Mouse (Mus musculus): ENCODE measurements at regions not wholly inside any gene's neighbourhood (a gene's known extent, or its start where the extent isn't known, plus 50 kb on each side); places are given as distances from the start of the nearest gene placed in this dataset.
A peak's percentile ranks its signal among the peaks of the same experiment; 100 is the strongest.
"Not testable (repeated sequence)": the region's sequence is repeated elsewhere in the genome, so short reads cannot be mapped to it uniquely, and the experiment has no call there.

GRCm38 (mm10) chr4:89527326-89527725 is 151.9 kb upstream of the Dmrta1 start:
- H3K4me3 ChIP-seq (replicated peaks in 1 of 3; ENCODE audit: low read depth in 2 of 3, low read length in 2 of 3, poor library complexity in 1 of 3), result no peak overlapping the region
- H3K79me2 ChIP-seq (replicated peaks; ENCODE audit: control insufficient read depth, extremely low read depth, insufficient read depth, poor library complexity, severe bottlenecking), result no peaks in the 10 kb centered on the region
- in situ Hi-C loops (cut with MboI; ENCODE audit: low pct_ligation_motif_present, low pct_unique_long_range_greater_than_20kb, low sequenced_read_pairs), result loop anchor here (5.0 to 10.0 kb wide), 3 partner anchors 123 to 655 kb away; no protein-coding TSS in a partner anchor
- dilution Hi-C loops (cut with MboI; ENCODE audit: extremely low pct_ligation_motif_present, extremely low pct_unique_long_range_greater_than_20kb, low sequenced_read_pairs), result no loop called here
- H3K36me3 ChIP-seq (replicated peaks in 1 of 2; ENCODE audit: control insufficient read depth in 1 of 2, insufficient read depth in 1 of 2, low read length in 1 of 2), result no peaks in the 10 kb centered on the region
- DNase-seq (ENCODE audit: extremely low read depth), result no peak
- peak overlapping the region; percentile 60; the same call in 1 of the 2 replicates for H3K27ac ChIP-seq (ENCODE audit: insufficient read depth, low read depth)
- TF ChIP-seq CHD1 (IDR thresholded peaks at IDR 0.05; ENCODE audit: low read depth, low read length) (0 out of 2 replicates have a peak, but pooled peaks have one; percentile 12), IRF4 (IDR thresholded peaks at IDR 0.05; ENCODE audit: low read depth, low read length) (no peak)
- no peaks in the 10 kb centered on the region for H3K9me3 ChIP-seq (replicated peaks; ENCODE audit: low read length)
- H3K4me1 ChIP-seq (ENCODE audit: control insufficient read depth in 1 of 2, insufficient read depth in 2 of 2), result peaks cover 18 to 80% of the 10 kb centered on the region in 2 experiments
- H3K27me3 ChIP-seq (replicated peaks), result no peaks in the 10 kb centered on the region
- peak overlapping the region; percentile 25; the same call in 1 of the 2 replicates for H3K4me2 ChIP-seq (ENCODE audit: insufficient read depth, low read depth, poor library complexity, severe bottlenecking)
- H3K9ac ChIP-seq (ENCODE audit: insufficient read depth, low read depth), result peak overlapping the region; percentile 29; the same call in 1 of the 2 replicates

GRCm38 (mm10) chr4:89525525-89525924 is 153.7 kb upstream of the Dmrta1 start:
- H3K27ac ChIP-seq (ENCODE audit: insufficient read depth, low read depth), result peak overlapping the region; percentile 50; the same call in 1 of the 2 replicates
- in situ Hi-C loops (cut with MboI; ENCODE audit: low pct_ligation_motif_present, low pct_unique_long_range_greater_than_20kb, low sequenced_read_pairs), result loop anchor here (5.0 to 10.0 kb wide), 3 partner anchors 121 to 653 kb away; no protein-coding TSS in a partner anchor
- H3K79me2 ChIP-seq (replicated peaks; ENCODE audit: control insufficient read depth, extremely low read depth, insufficient read depth, poor library complexity, severe bottlenecking); dilution Hi-C loops (cut with MboI; ENCODE audit: extremely low pct_ligation_motif_present, extremely low pct_unique_long_range_greater_than_20kb, low sequenced_read_pairs); H3K27me3 ChIP-seq (replicated peaks); H3K4me3 ChIP-seq (replicated peaks in 1 of 3; ENCODE audit: low read depth in 2 of 3, low read length in 2 of 3, poor library complexity in 1 of 3); H3K36me3 ChIP-seq (replicated peaks in 1 of 2; ENCODE audit: control insufficient read depth in 1 of 2, insufficient read depth in 1 of 2, low read length in 1 of 2); DNase-seq (ENCODE audit: extremely low read depth); H3K9me3 ChIP-seq (replicated peaks; ENCODE audit: low read length): not testable (repeated sequence)
- H3K4me2 ChIP-seq (ENCODE audit: insufficient read depth, low read depth, poor library complexity, severe bottlenecking), result peak overlapping the region; percentile 55; the same call in 1 of the 2 replicates
- H3K4me1 ChIP-seq (ENCODE audit: control insufficient read depth in 1 of 2, insufficient read depth in 2 of 2), result peaks cover 14 to 72% of the 10 kb centered on the region in 2 experiments
- peak overlapping the region; percentile 7; the same call in 1 of the 2 replicates for H3K9ac ChIP-seq (ENCODE audit: insufficient read depth, low read depth)
- peak; percentile 97 for TF ChIP-seq TBP (conservative IDR thresholded peaks at IDR 0.05; ENCODE audit: low read depth, low read length)

- H3K9me3 ChIP-seq (replicated peaks; ENCODE audit: low read length), result no peaks in the 10 kb centered on the region
- peaks cover 14 to 66% of the 10 kb centered on the region in 2 experiments for H3K4me1 ChIP-seq (ENCODE audit: control insufficient read depth in 1 of 2, insufficient read depth in 2 of 2)
- H3K27me3 ChIP-seq (replicated peaks), result no peaks in the 10 kb centered on the region
- H3K9ac ChIP-seq (ENCODE audit: insufficient read depth, low read depth), result peak overlapping the region; percentile 92
- dilution Hi-C loops (cut with MboI; ENCODE audit: extremely low pct_ligation_motif_present, extremely low pct_unique_long_range_greater_than_20kb, low sequenced_read_pairs), result no loop called here
- no peaks in the 10 kb centered on the region for H3K79me2 ChIP-seq (replicated peaks; ENCODE audit: control insufficient read depth, extremely low read depth, insufficient read depth, poor library complexity, severe bottlenecking)
- H3K36me3 ChIP-seq (replicated peaks in 1 of 2; ENCODE audit: control insufficient read depth in 1 of 2, insufficient read depth in 1 of 2, low read length in 1 of 2), result no peaks in the 10 kb centered on the region
- peak overlapping the region; percentile 96 for H3K27ac ChIP-seq (ENCODE audit: insufficient read depth, low read depth)
- peak; percentile 98 for DNase-seq (ENCODE audit: extremely low read depth)
- H3K4me3 ChIP-seq (replicated peaks in 1 of 3; ENCODE audit: low read depth in 2 of 3, low read length in 2 of 3, poor library complexity in 1 of 3), result peak overlapping the region; percentile 50 to 55 (median 54)
- H3K4me2 ChIP-seq (ENCODE audit: insufficient read depth, low read depth, poor library complexity, severe bottlenecking), result peak overlapping the region; percentile 81
- in situ Hi-C loops (cut with MboI; ENCODE audit: low pct_ligation_motif_present, low pct_unique_long_range_greater_than_20kb, low sequenced_read_pairs), result loop anchor here (5.0 to 10.0 kb wide), 3 partner anchors 120 to 652 kb away; no protein-coding TSS in a partner anchor
- TF ChIP-seq JUND (conservative IDR thresholded peaks at IDR 0.05; ENCODE audit: low read depth, low read length) (peak; percentile 33; the same call in 1 of the 2 replicates), ZC3H11A (IDR thresholded peaks at IDR 0.05; ENCODE audit: low read depth, low read length) (peak; percentile 87), ETS1 (conservative IDR thresholded peaks at IDR 0.05; ENCODE audit: low read depth, low read length) (peak; percentile 82), MAX (IDR thresholded peaks at IDR 0.05; ENCODE audit: low read length) (peak; percentile 78; the same call in 1 of the 2 replicates), UBTF (IDR thresholded peaks at IDR 0.05; ENCODE audit: low read depth, low read length) (0 out of 2 replicates have a peak, but pooled peaks have one; percentile 64), PAX5 (IDR thresholded peaks at IDR 0.05; ENCODE audit: low read length) (no peak), MAFK (IDR thresholded peaks at IDR 0.05; ENCODE audit: insufficient replicate concordance, low read length) (peak; percentile 68; the same call in 1 of the 2 replicates), SMC3 (IDR thresholded peaks at IDR 0.05; ENCODE audit: low read depth, low read length) (peak; percentile 95), GABPA (IDR thresholded peaks at IDR 0.05; ENCODE audit: insufficient replicate concordance, low read depth, low read length) (no peak), MYC (IDR thresholded peaks at IDR 0.05; ENCODE audit: low read depth, low read length) (peak; percentile 81), MEF2A (IDR thresholded peaks at IDR 0.05; ENCODE audit: borderline replicate concordance, low read depth, low read length) (no peak; the same call in none of the 2 replicates), ELF1 (IDR thresholded peaks at IDR 0.05; ENCODE audit: low read depth, low read length) (no peak), NELFE (IDR thresholded peaks at IDR 0.05; ENCODE audit: low read depth, low read length) (peak; percentile 59), TCF12 (IDR thresholded peaks at IDR 0.05; ENCODE audit: low read depth, low read length) (peak; percentile 61), MAZ (IDR thresholded peaks at IDR 0.05; ENCODE audit: low read depth, low read length) (peak; percentile 66), USF2 (conservative IDR thresholded peaks at IDR 0.05; ENCODE audit: low read depth, low read length) (no peak; the same call in 1 of the 2 replicates), CHD2 (IDR thresholded peaks at IDR 0.05; ENCODE audit: low read length) (peak; percentile 64; the same call in 1 of the 2 replicates), ZNF384 (IDR thresholded peaks at IDR 0.05; ENCODE audit: low read depth, low read length) (0 out of 2 replicates have a peak, but pooled peaks have one; percentile 4), RAD21 (IDR thresholded peaks at IDR 0.05; ENCODE audit: low read depth, low read length) (peak; percentile 99)
These were observed 154.7 kb upstream of the Dmrta1 start for GRCm38 (mm10) chr4:89524260-89525200.
